Mouse (Mus musculus) lung, postnatal 0 days (tissue): ENCODE data around the gene Stk11ip.

Experiments used
- CTCF ChIP-seq: IDR thresholded peaks from 2 replicates; pipeline ENCODE4 v1.5.1; 2016; ENCODE audit warnings: antibody characterized with exemption, mild to moderate bottlenecking
- EP300 ChIP-seq: IDR thresholded peaks from 2 replicates; pipeline ENCODE4 v1.6.1; 2016; ENCODE audit warnings: antibody characterized with exemption, mild to moderate bottlenecking, control low read depth

DNA sequence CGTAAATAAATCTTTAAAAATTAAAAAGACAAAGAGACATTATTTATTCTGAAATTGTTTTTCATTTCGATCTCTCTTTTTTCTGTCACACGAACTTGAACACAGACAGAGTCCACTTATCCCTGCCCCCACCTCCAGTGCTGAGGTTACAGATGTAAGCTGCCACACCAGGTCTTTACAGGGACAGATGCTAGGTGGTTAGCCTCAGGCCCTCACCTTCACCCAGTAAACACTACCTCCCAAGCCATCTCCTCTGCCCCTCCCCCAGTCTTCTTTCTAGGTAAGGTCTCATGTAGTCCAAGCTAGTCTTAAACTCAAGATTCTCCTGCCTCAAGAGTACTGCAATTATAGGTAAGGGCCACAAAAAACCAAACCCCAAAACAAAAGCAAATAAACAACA lies 8.8 kb upstream of the Stk11ip start:
- TF ChIP-seq EP300 (no peak), CTCF (no peak)
